Mouse (Mus musculus) erythroblast, embryonic 14.5 days (primary cell): ENCODE measurements around the gene Cnih3. TPM values are rescaled to one million over a fixed set of nuclear protein-coding genes. Genes with fewer than 3 reads are reported as not detected.

ENCODE experiments used
- H3K27me3 ChIP-seq: 2 replicates; pipeline ENCODE4 v1.6.1; 2012; ENCODE audit warnings: inconsistent platforms; ENCODE audit not compliant: control insufficient read depth
- H3K36me3 ChIP-seq: 2 replicates; pipeline ENCODE4 v1.6.1; 2012; ENCODE audit warnings: mild to moderate bottlenecking, inconsistent platforms; ENCODE audit not compliant: control insufficient read depth
- H3K4me1 ChIP-seq: 2 replicates; pipeline ENCODE4 v1.6.1; 2012; ENCODE audit warnings: inconsistent platforms; ENCODE audit not compliant: control insufficient read depth
- H3K4me3 ChIP-seq: replicated peaks from 2 replicates; pipeline ENCODE3; 2012; ENCODE audit warnings: moderate library complexity, mild to moderate bottlenecking, inconsistent platforms
- H3K9me3 ChIP-seq: 2 replicates; pipeline ENCODE4 v1.6.1; 2012; ENCODE audit warnings: low read length, inconsistent platforms, mixed read lengths; ENCODE audit not compliant: control insufficient read depth
- GATA1 ChIP-seq: IDR thresholded peaks from 2 replicates; pipeline ENCODE4 v1.6.1; 2012; ENCODE audit warnings: low read length, inconsistent platforms, mixed read lengths
- TAL1 ChIP-seq: IDR thresholded peaks from 3 replicates; pipeline ENCODE4 v1.6.1; 2012; ENCODE audit warnings: low read length, inconsistent platforms, mixed read lengths
- polyA plus RNA-seq: library from polyadenylated mRNA; stranded (reverse); fragments of >175 nt; gene quantifications from 2 replicates; pipeline ENCODE4 v1.2.3, GENCODE M21; 2012

The Cnih3 gene
- polyA plus RNA-seq, 1 experiment, result not detected

DNA sequence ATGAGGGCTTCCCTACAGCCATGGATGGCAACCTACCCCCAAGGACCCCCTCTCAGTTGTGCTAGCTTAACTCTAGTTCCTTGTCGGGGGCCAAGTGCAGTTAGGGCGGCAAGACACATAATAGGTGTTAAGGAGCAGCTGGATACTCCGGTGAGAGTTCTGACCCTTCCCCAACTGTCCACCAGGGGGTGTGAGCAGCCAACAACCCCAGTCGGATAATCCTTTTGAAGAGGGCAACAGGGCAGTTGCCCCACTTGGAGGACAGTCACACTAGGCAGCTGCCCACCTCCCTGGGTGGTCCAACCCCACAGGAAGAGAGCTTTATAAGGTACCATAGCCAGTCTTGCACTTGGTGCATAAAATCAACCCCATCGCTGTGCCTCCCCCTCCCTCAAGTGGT, 112.6 kb downstream of the Cnih3 start:
- no peak for TF ChIP-seq TAL1
- no peak for TF ChIP-seq GATA1
- Histone ChIP-seq H3K27me3 (no peaks in the 10 kb centered on the region), H3K4me3 (no peak overlapping the region), H3K36me3 (no peaks in the 10 kb centered on the region), H3K9me3 (no peaks in the 10 kb centered on the region), H3K4me1 (peaks cover 4% of the 10 kb centered on the region)

DNA sequence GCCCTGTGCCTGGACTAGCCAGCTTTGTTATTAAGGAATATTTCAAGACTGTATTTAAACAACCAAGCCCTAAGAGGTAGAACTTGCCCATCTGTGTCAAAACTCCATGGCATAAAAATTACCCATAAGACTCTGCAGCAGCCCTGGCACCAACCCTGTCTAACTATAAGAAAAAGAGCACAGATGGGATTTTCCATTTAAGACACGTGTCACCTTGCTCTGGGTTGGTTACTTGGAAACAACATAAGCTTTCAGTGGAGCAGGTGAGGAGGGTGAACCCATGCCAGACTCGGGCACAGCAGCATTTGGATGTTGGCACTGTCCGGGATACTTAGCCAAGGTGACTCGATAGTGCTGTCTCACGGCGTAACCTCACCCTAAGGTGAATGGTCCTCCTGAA, 113.6 kb downstream of the Cnih3 start:
- H3K9me3 ChIP-seq, result no peaks in the 10 kb centered on the region
- TF ChIP-seq TAL1, result no peak
- TF ChIP-seq GATA1, result no peak

GRCm38 (mm10) chr1:181466601-181467320, 114.3 kb downstream of the Cnih3 start:
- no peak for TF ChIP-seq GATA1
- no peak for TF ChIP-seq TAL1
- Histone ChIP-seq H3K36me3 (no peaks in the 10 kb centered on the region), H3K27me3 (no peaks in the 10 kb centered on the region)

More for the DNA sequence above, 113.6 kb downstream of the Cnih3 start:
- no peaks in the 10 kb centered on the region for H3K27me3 ChIP-seq
- H3K4me3 ChIP-seq, result no peak overlapping the region
- peaks cover 4% of the 10 kb centered on the region for H3K4me1 ChIP-seq
- H3K36me3 ChIP-seq, result no peaks in the 10 kb centered on the region

GRCm38 (mm10) chr1:181467321-181467670, 114.9 kb downstream of the Cnih3 start:
- no peak for TF ChIP-seq TAL1
- no peak for TF ChIP-seq GATA1
- Histone ChIP-seq H3K9me3 (no peaks in the 10 kb centered on the region), H3K27me3 (no peaks in the 10 kb centered on the region)

More at GRCm38 (mm10) chr1:181466601-181467320, 114.3 kb downstream of the Cnih3 start:
- H3K4me1 ChIP-seq, result peaks cover 4% of the 10 kb centered on the region
- H3K4me3 ChIP-seq, result no peak overlapping the region
- H3K9me3 ChIP-seq, result no peaks in the 10 kb centered on the region

GRCm38 (mm10) chr1:181469415-181469814, 117.0 kb downstream of the Cnih3 start:
- no peaks in the 10 kb centered on the region for H3K9me3 ChIP-seq
- TF ChIP-seq TAL1 (no peak), GATA1 (no peak)
- no peaks in the 10 kb centered on the region for H3K27me3 ChIP-seq
- peaks cover 4% of the 10 kb centered on the region for H3K4me1 ChIP-seq
- no peaks in the 10 kb centered on the region for H3K36me3 ChIP-seq
- no peak overlapping the region for H3K4me3 ChIP-seq

More at GRCm38 (mm10) chr1:181467321-181467670, 114.9 kb downstream of the Cnih3 start:
- Histone ChIP-seq H3K4me1 (peaks cover 4% of the 10 kb centered on the region), H3K4me3 (no peak overlapping the region), H3K36me3 (no peaks in the 10 kb centered on the region)

DNA sequence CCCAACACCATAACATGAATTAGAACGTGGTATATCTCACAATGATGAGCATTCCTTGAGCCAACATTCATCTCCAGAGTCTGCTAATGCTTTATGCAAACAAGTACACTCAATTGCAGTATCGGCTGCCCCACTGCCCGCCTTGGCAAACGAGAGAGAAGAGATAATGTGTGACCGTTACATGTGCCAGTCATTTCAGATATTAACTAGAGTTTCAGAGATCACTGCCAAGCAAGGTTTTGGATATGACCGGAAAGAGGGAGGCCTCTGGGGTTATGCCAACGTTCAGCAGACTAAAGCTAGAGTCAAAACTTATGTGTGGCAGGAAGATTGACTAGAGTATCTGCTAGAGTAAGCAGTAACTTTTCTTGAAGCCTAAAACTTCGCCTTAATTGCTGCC, 123.7 kb downstream of the Cnih3 start:
- no peaks in the 10 kb centered on the region for H3K27me3 ChIP-seq
- TF ChIP-seq TAL1, result no peak
- no peak for TF ChIP-seq GATA1
- H3K4me1 ChIP-seq, result no peaks in the 10 kb centered on the region
- no peak overlapping the region for H3K4me3 ChIP-seq
- no peaks in the 10 kb centered on the region for H3K9me3 ChIP-seq
- H3K36me3 ChIP-seq, result no peaks in the 10 kb centered on the region

DNA sequence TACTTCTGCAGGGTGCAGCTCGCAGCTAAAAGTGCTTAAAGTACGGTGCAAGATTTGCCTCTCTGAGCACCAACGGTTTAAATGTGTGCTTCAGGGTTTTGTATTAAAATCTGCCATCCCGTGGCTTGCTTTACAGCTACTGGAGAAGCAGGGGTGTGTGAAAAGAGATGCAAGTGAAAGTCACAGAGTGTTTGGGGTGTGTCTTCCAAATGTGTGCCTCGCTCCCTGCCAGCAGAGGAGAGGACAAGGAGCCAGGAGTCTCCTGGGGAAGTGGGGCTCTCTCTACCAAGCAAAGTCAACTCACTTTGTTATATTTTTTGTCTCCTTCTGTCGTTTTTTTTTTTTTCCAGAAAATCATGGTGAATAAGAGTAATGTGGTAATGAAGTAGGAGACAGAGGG, 124.1 kb downstream of the Cnih3 start:
- Histone ChIP-seq H3K27me3 (no peaks in the 10 kb centered on the region), H3K9me3 (no peaks in the 10 kb centered on the region), H3K4me1 (no peaks in the 10 kb centered on the region), H3K36me3 (no peaks in the 10 kb centered on the region), H3K4me3 (no peak overlapping the region)
- no peak for TF ChIP-seq TAL1

GRCm38 (mm10) chr1:181484696-181485095, 132.3 kb downstream of the Cnih3 start:
- Histone ChIP-seq H3K9me3 (no peaks in the 10 kb centered on the region), H3K4me1 (no peaks in the 10 kb centered on the region)
- TF ChIP-seq GATA1 (no peak), TAL1 (no peak)

GRCm38 (mm10) chr1:181503471-181503870, 151.0 kb downstream of the Cnih3 start:
- Histone ChIP-seq H3K4me1 (no peaks in the 10 kb centered on the region), H3K4me3 (no peak overlapping the region), H3K9me3 (no peaks in the 10 kb centered on the region), H3K36me3 (no peaks in the 10 kb centered on the region), H3K27me3 (no peaks in the 10 kb centered on the region)
- TF ChIP-seq GATA1, result no peak
- TF ChIP-seq TAL1, result no peak

More at GRCm38 (mm10) chr1:181484696-181485095, 132.3 kb downstream of the Cnih3 start:
- Histone ChIP-seq H3K4me3 (no peak overlapping the region), H3K27me3 (no peaks in the 10 kb centered on the region), H3K36me3 (no peaks in the 10 kb centered on the region)

DNA sequence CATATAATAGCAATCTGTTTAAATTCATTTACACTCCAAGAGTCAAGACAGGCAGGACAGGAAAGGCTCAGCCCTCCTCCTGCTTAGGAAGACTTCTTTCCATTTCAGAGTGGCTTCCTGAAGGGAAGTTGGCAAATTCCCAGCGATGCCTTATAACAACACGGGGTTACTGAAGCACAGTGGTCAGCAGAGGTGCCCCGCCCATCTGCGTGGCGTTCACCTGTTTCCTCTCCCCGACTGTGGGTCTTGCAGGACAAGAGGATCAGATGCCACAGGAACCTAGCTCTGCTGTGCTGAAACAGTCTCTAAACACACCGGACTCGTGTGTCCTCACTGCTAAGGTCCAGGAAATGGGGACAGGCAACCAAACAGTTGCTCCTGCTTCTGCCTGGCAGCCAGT, 152.9 kb downstream of the Cnih3 start:
- Histone ChIP-seq H3K4me1 (no peaks in the 10 kb centered on the region), H3K9me3 (no peaks in the 10 kb centered on the region), H3K4me3 (no peak overlapping the region), H3K36me3 (no peaks in the 10 kb centered on the region), H3K27me3 (no peaks in the 10 kb centered on the region)
- TF ChIP-seq GATA1, result no peak
- no peak for TF ChIP-seq TAL1

Other genes starting within 250 kb of the Cnih3 start
- 0.45 and 0.50 TPM in 2 replicates for gene Nvl, start 208.4 kb upstream of the Cnih3 start, polyA plus RNA-seq
- gene Cnih4, start 207.9 kb upstream of the Cnih3 start, polyA plus RNA-seq, result 2.0 and 2.1 TPM in 2 replicates
- gene Wdr26, start 140.6 kb upstream of the Cnih3 start, polyA plus RNA-seq, result 12.7 and 17.8 TPM in 2 replicates
- not detected in 2 replicates for gene Ccdc121, start 158.8 kb downstream of the Cnih3 start, polyA plus RNA-seq
- not detected in 2 replicates for gene Dnah14, start 223.9 kb downstream of the Cnih3 start, polyA plus RNA-seq